Mouse (Mus musculus): ENCODE results near the gene Tmem203.

GRCm38 (mm10) chr2:25262795-25263622 is 7.8 kb downstream of the Tmem203 start:
- TF ChIP-seq CTCF (IDR thresholded peaks at IDR 0.05; ENCODE audit: borderline replicate concordance, insufficient read depth, low read depth, low read length) (no peak), POLR2A (IDR thresholded peaks at IDR 0.05; ENCODE audit: borderline replicate concordance, insufficient read depth, low read length) (no peak)

All from cerebellum, adult 2 months (tissue).